Mouse (Mus musculus) embryonic facial prominence, embryonic 13.5 days (tissue): Measurements from ENCODE around the gene Gm10188. TPM values are rescaled to one million over a fixed set of nuclear protein-coding genes. Genes with fewer than 3 reads are reported as not detected.

Experiments
- ATAC-seq: fragments of 200-750 bp; cut with Nextera tagmentation; 2 replicates; pipeline ENCODE4 v1.8.0; 2017; ENCODE audit warnings: low read depth; ENCODE audit not compliant: insufficient number of reproducible peaks, insufficient read depth, low FRiP score, low TSS enrichment
- H3K27ac ChIP-seq: fragments of 300-500 bp; sonication (generic); 2 replicates; pipeline ENCODE4 v1.5.1; 2015; ENCODE audit warnings: moderate library complexity, mild to moderate bottlenecking, inconsistent platforms
- H3K27me3 ChIP-seq: fragments of 300-500 bp; sonication (generic); 2 replicates; pipeline ENCODE4 v1.6.1; 2015; ENCODE audit warnings: mild to moderate bottlenecking, inconsistent platforms
- H3K36me3 ChIP-seq: fragments of 300-500 bp; sonication (generic); 2 replicates; pipeline ENCODE4 v1.6.1; 2015; ENCODE audit warnings: mild to moderate bottlenecking, inconsistent platforms
- H3K4me1 ChIP-seq: fragments of 300-500 bp; sonication (generic); 2 replicates; pipeline ENCODE4 v1.6.1; 2015; ENCODE audit warnings: inconsistent platforms
- H3K4me2 ChIP-seq: fragments of 300-500 bp; sonication (generic); 2 replicates; pipeline ENCODE4 v1.6.1; 2015; ENCODE audit warnings: moderate library complexity, mild to moderate bottlenecking, inconsistent platforms
- H3K4me3 ChIP-seq: fragments of 300-500 bp; sonication (generic); 2 replicates; pipeline ENCODE4 v1.5.1; 2015; ENCODE audit warnings: mild to moderate bottlenecking, inconsistent platforms
- H3K9ac ChIP-seq: fragments of 300-500 bp; sonication (generic); 2 replicates; pipeline ENCODE4 v1.6.1; 2015; ENCODE audit warnings: mild to moderate bottlenecking, inconsistent platforms
- H3K9me3 ChIP-seq: fragments of 300-500 bp; sonication (generic); 2 replicates; pipeline ENCODE4 v1.6.1; 2016; ENCODE audit warnings: inconsistent platforms
- WGBS: fragments of 180-500 bp; shearing (Covaris S2); methylation state at CpG from one replicate; pipeline ENCODE4 v1.1.7; 2015; ENCODE audit warnings: mixed read lengths; 5-methylcytosine and 5-hydroxymethylcytosine counted together
- polyA plus RNA-seq: library from polyadenylated mRNA; unstranded; fragments of >200 nt; fragmentation: Nextera tagmentation; extraction: Ambion mirVana; gene quantifications from 2 replicates; pipeline ENCODE4 v1.2.1, GENCODE M21; 2015

The Gm10188 gene
- polyA plus RNA-seq, 1 experiment from 2014 or later = not detected

- peaks cover 28% of the 10 kb centered on the region for H3K4me1 ChIP-seq
- peak overlapping the region; percentile 36; the same call in 1 of the 2 replicates for H3K4me3 ChIP-seq
Measured at GRCm38 (mm10) chr1:132201936-132202335, 27.6 kb downstream of the Gm10188 start.

GRCm38 (mm10) chr1:132201511-132201860 lies 28.1 kb downstream of the Gm10188 start:
- WGBS = 30% methylated on average over 4 of the region's 4 CpGs
- Histone ChIP-seq H3K9ac (peak overlapping the region; percentile 62), H3K36me3 (no peaks in the 10 kb centered on the region), H3K27ac (peak overlapping the region; percentile 60), H3K4me1 (peaks cover 32% of the 10 kb centered on the region), H3K4me3 (peak overlapping the region; percentile 36), H3K9me3 (no peaks in the 10 kb centered on the region), H3K27me3 (peaks cover 53% of the 10 kb centered on the region), H3K4me2 (peak overlapping the region; percentile 54)
- ATAC-seq = no peak

More at GRCm38 (mm10) chr1:132201936-132202335, 27.6 kb downstream of the Gm10188 start:
- Histone ChIP-seq H3K27me3 (peaks cover 48% of the 10 kb centered on the region), H3K9me3 (no peaks in the 10 kb centered on the region), H3K4me2 (peak overlapping the region; percentile 54), H3K36me3 (no peaks in the 10 kb centered on the region), H3K27ac (peak overlapping the region; percentile 60; the same call in 1 of the 2 replicates), H3K9ac (peak overlapping the region; percentile 62)
- ATAC-seq = no peak
- 66% methylated on average over 2 of the region's 2 CpGs for WGBS

GRCm38 (mm10) chr1:132200562-132201510 lies 28.7 kb downstream of the Gm10188 start:
- Histone ChIP-seq H3K4me3 (peak overlapping the region; percentile 36), H3K9ac (peak overlapping the region; percentile 62), H3K27ac (peak overlapping the region; percentile 60), H3K27me3 (peaks cover 54% of the 10 kb centered on the region), H3K9me3 (no peaks in the 10 kb centered on the region), H3K36me3 (no peaks in the 10 kb centered on the region), H3K4me1 (peaks cover 32% of the 10 kb centered on the region), H3K4me2 (peak overlapping the region; percentile 54)
- WGBS = 9% methylated on average over 11 of the region's 11 CpGs
- peak; percentile 88 for ATAC-seq

- H3K9ac ChIP-seq = peak overlapping the region; percentile 62; the same call in 1 of the 2 replicates
- H3K4me2 ChIP-seq = peak overlapping the region; percentile 54
- H3K27ac ChIP-seq = peak overlapping the region; percentile 51
Measured at GRCm38 (mm10) chr1:132199934-132200333, 29.6 kb downstream of the Gm10188 start.

GRCm38 (mm10) chr1:132199244-132199643 lies 30.3 kb downstream of the Gm10188 start:
- Histone ChIP-seq H3K4me3 (no peak overlapping the region), H3K27me3 (peaks cover 70% of the 10 kb centered on the region), H3K9me3 (no peaks in the 10 kb centered on the region), H3K9ac (no peak overlapping the region), H3K36me3 (no peaks in the 10 kb centered on the region), H3K4me1 (peaks cover 31% of the 10 kb centered on the region), H3K4me2 (no peak overlapping the region; the same call in 1 of the 2 replicates), H3K27ac (no peak overlapping the region)
- WGBS = 68% methylated on average over 6 of the region's 6 CpGs
- ATAC-seq = no peak

More at GRCm38 (mm10) chr1:132199934-132200333, 29.6 kb downstream of the Gm10188 start:
- Histone ChIP-seq H3K4me1 (peaks cover 31% of the 10 kb centered on the region), H3K36me3 (no peaks in the 10 kb centered on the region), H3K27me3 (peaks cover 63% of the 10 kb centered on the region), H3K4me3 (peak overlapping the region; percentile 36), H3K9me3 (no peaks in the 10 kb centered on the region)
- WGBS = 9% methylated on average over 12 of the region's 12 CpGs
- no peak for ATAC-seq

- no peak overlapping the region for H3K27ac ChIP-seq
- no peaks in the 10 kb centered on the region for H3K36me3 ChIP-seq
- H3K9me3 ChIP-seq = no peaks in the 10 kb centered on the region
- H3K9ac ChIP-seq = no peak overlapping the region
- ATAC-seq = no peak
- H3K4me3 ChIP-seq = no peak overlapping the region
- H3K4me2 ChIP-seq = no peak overlapping the region
- H3K4me1 ChIP-seq = peaks cover 35% of the 10 kb centered on the region
- H3K27me3 ChIP-seq = peaks cover 77% of the 10 kb centered on the region
- 81% methylated on average over 16 of the region's 16 CpGs for WGBS
Measured at GRCm38 (mm10) chr1:132198401-132199071, 31.0 kb downstream of the Gm10188 start.

- no peak overlapping the region for H3K27ac ChIP-seq
- H3K4me1 ChIP-seq = peaks cover 39% of the 10 kb centered on the region
- no peak overlapping the region for H3K4me2 ChIP-seq
- no peak for ATAC-seq
- no peaks in the 10 kb centered on the region for H3K36me3 ChIP-seq
- WGBS = 16% methylated on average over 9 of the region's 9 CpGs
- H3K9ac ChIP-seq = no peak overlapping the region
- H3K27me3 ChIP-seq = peaks cover 86% of the 10 kb centered on the region
- H3K4me3 ChIP-seq = no peak overlapping the region
- H3K9me3 ChIP-seq = no peaks in the 10 kb centered on the region
Measured at GRCm38 (mm10) chr1:132197666-132198065, 31.9 kb downstream of the Gm10188 start.

GRCm38 (mm10) chr1:132196337-132196736 lies 33.2 kb downstream of the Gm10188 start:
- Histone ChIP-seq H3K36me3 (no peaks in the 10 kb centered on the region), H3K4me2 (no peak overlapping the region), H3K4me3 (no peak overlapping the region), H3K4me1 (peaks cover 49% of the 10 kb centered on the region), H3K27me3 (peaks cover 90% of the 10 kb centered on the region), H3K9me3 (no peaks in the 10 kb centered on the region), H3K9ac (no peak overlapping the region), H3K27ac (no peak overlapping the region)
- WGBS = 18% methylated on average over 7 of the region's 7 CpGs
- no peak for ATAC-seq

GRCm38 (mm10) chr1:132195681-132196080 lies 33.9 kb downstream of the Gm10188 start:
- no peak overlapping the region for H3K27ac ChIP-seq

GRCm38 (mm10) chr1:132195100-132195499 lies 34.5 kb downstream of the Gm10188 start:
- Histone ChIP-seq H3K9me3 (no peaks in the 10 kb centered on the region), H3K27ac (no peak overlapping the region), H3K9ac (peak overlapping the region; percentile 2; the same call in 1 of the 2 replicates), H3K4me3 (no peak overlapping the region), H3K4me1 (peaks cover 54% of the 10 kb centered on the region), H3K36me3 (no peaks in the 10 kb centered on the region), H3K27me3 (peaks cover 95% of the 10 kb centered on the region), H3K4me2 (no peak overlapping the region)
- WGBS = 42% methylated on average over 9 of the region's 9 CpGs
- no peak for ATAC-seq

More at GRCm38 (mm10) chr1:132195681-132196080, 33.9 kb downstream of the Gm10188 start:
- Histone ChIP-seq H3K4me1 (peaks cover 54% of the 10 kb centered on the region), H3K4me2 (no peak overlapping the region), H3K9ac (no peak overlapping the region), H3K27me3 (peaks cover 95% of the 10 kb centered on the region), H3K36me3 (no peaks in the 10 kb centered on the region), H3K9me3 (no peaks in the 10 kb centered on the region), H3K4me3 (no peak overlapping the region)
- 40% methylated on average over 5 of the region's 5 CpGs for WGBS
- ATAC-seq = no peak

GRCm38 (mm10) chr1:132194624-132195023 lies 34.9 kb downstream of the Gm10188 start:
- no peaks in the 10 kb centered on the region for H3K9me3 ChIP-seq
- no peaks in the 10 kb centered on the region for H3K36me3 ChIP-seq
- WGBS = 48% methylated on average over 3 of the region's 3 CpGs
- no peak overlapping the region for H3K27ac ChIP-seq
- no peak overlapping the region for H3K4me3 ChIP-seq
- ATAC-seq = no peak
- no peak overlapping the region for H3K4me2 ChIP-seq
- H3K27me3 ChIP-seq = peaks cover 95% of the 10 kb centered on the region
- no peak overlapping the region for H3K9ac ChIP-seq
- peaks cover 54% of the 10 kb centered on the region for H3K4me1 ChIP-seq
